8 mouse cellular contexts compared by ENCODE assay signal in the genomic region with DNA sequence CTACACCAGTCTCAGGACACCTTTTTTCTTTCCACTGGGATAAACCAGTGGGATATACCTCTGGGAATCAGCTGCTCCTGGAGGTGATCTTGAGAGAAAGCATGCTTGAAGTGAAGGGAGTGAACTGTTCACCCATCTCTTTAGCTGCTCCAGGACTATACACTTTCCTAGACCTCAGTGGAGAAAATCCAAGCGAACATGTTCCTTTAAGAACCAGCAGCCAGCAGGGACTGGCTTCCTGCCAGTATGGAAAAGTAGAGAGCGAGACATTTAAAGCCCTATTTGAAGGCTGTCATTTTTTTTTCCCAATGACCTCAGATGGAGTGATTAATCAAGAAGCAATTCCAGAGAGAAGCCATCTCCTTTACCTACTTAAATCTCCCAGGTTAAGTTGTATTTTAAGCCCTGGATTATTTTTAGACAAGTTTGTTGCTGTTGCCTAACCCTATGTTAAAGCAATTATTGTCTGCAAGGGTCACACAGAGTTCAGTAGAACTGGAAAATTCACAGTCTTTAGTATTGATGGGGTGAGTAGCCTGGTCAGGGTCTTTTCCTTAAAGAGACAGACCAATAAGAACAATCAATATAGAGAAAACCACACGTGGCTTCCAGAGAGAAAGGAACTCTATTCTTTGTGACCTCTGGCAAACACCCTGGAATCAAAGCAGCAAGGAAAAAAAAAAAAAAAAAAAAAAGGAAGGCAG.
DNase-seq lines count a peak whose midpoint lies in the region; ATAC-seq and TF ChIP-seq lines count a peak whose summit lies in the region.

No protein-coding gene starts in this region.

- no peak overlapping the region for H3K9ac ChIP-seq in heart, postnatal 0 days (replicated peaks; ENCODE audit: low read depth, low read length)
- no peak overlapping the region for H3K9ac ChIP-seq in limb, embryonic 15.5 days

- no peak for TF ChIP-seq EP300 in heart, postnatal 0 days (IDR thresholded peaks at IDR 0.05; ENCODE audit: low read depth)

- peaks cover 11% of the 10 kb centered on the region for H3K4me1 ChIP-seq in heart, postnatal 0 days (ENCODE audit: control insufficient read depth, insufficient read depth)
- H3K4me1 ChIP-seq in limb, embryonic 15.5 days: peaks cover 14% of the 10 kb centered on the region; the same call in 1 of the 2 replicates

- H3K36me3 ChIP-seq in heart, postnatal 0 days (replicated peaks; ENCODE audit: control insufficient read depth, insufficient read depth, low read length): no peaks in the 10 kb centered on the region
- no peaks in the 10 kb centered on the region for H3K36me3 ChIP-seq in limb, embryonic 15.5 days

- ATAC-seq in heart, postnatal 0 days (ENCODE audit: insufficient read depth, low read depth): peak; percentile 39; the same call in 1 of the 2 replicates
- peak; percentile 55; the same call in 1 of the 2 replicates for ATAC-seq in limb, embryonic 15.5 days (ENCODE audit: insufficient number of reproducible peaks, low FRiP score, low TSS enrichment, low read depth)

- H3K4me2 ChIP-seq in heart, postnatal 0 days (ENCODE audit: low read depth, low read length): no peak overlapping the region
- no peak overlapping the region for H3K4me2 ChIP-seq in limb, embryonic 15.5 days

- no peak overlapping the region for H3K4me3 ChIP-seq in heart, postnatal 0 days (ENCODE audit: low read depth, low read length)
- no peak overlapping the region for H3K4me3 ChIP-seq in limb, embryonic 15.5 days

- DNase-seq in cerebellum, adult 9-10 months: peak; percentile 14
- no peak for DNase-seq in cerebellum, adult 8-10 months
- DNase-seq in retina, postnatal 1 day: peak; percentile 70
- no peak for DNase-seq in retina, embryonic 14.5 days (ENCODE audit: low spot score)
- DNase-seq in heart, postnatal 0 days (ENCODE audit: low spot score): peak; percentile 53
- DNase-seq in thymus, adult 18-20 months: no peak
- no peak for DNase-seq in spleen, adult 18-20 months

- H3K9me3 ChIP-seq in heart, postnatal 0 days (replicated peaks; ENCODE audit: control insufficient read depth, low read length): no peaks in the 10 kb centered on the region
- H3K9me3 ChIP-seq in limb, embryonic 15.5 days: no peaks in the 10 kb centered on the region

- 3% methylated on average over 3 of the region's 3 CpGs for WGBS in heart, postnatal 0 days
- 5% methylated on average over 3 of the region's 3 CpGs for WGBS in limb, embryonic 15.5 days

- no peaks in the 10 kb centered on the region for H3K27me3 ChIP-seq in heart, postnatal 0 days (ENCODE audit: control insufficient read depth, insufficient read depth, low read length)
- H3K27me3 ChIP-seq in limb, embryonic 15.5 days: no peaks in the 10 kb centered on the region

- no peak for TF ChIP-seq CTCF in heart, postnatal 0 days (IDR thresholded peaks at IDR 0.05; ENCODE audit: low read depth)

- H3K27ac ChIP-seq in heart, postnatal 0 days (ENCODE audit: low read depth): no peak overlapping the region
- peak overlapping the region; percentile 11; the same call in 1 of the 2 replicates for H3K27ac ChIP-seq in limb, embryonic 15.5 days

Comparison
In these comparisons a context has a peak if more than half of its experiments do, and no peak if none do; other contexts are left out.
1. DNase-seq: peak in cerebellum, adult 9-10 months (single experiment), retina, postnatal 1 day (single experiment) and heart, postnatal 0 days (single experiment); none in cerebellum, adult 8-10 months (single experiment), retina, embryonic 14.5 days (single experiment), thymus, adult 18-20 months (0 of 2) and spleen, adult 18-20 months (0 of 2).